Mouse (Mus musculus) heart, embryonic 15.5 days (tissue): ENCODE measurements around the gene I830077J02Rik. TPM values are rescaled to one million over a fixed set of nuclear protein-coding genes. Genes with fewer than 3 reads are reported as not detected.

ENCODE experiments used
- polyA plus RNA-seq: library from polyadenylated mRNA; unstranded; fragments of >200 nt; fragmentation: Nextera tagmentation; extraction: Ambion mirVana; gene quantifications from 2 replicates; pipeline ENCODE4 v1.2.1, GENCODE M21; 2015

Gene I830077J02Rik
- polyA plus RNA-seq, 1 experiment from 2014 or later, result 0.76 TPM

Other genes starting within 250 kb of the I830077J02Rik start
- 18.1 and 20.6 TPM in 2 replicates for gene Ddx20, start 245.1 kb downstream of the I830077J02Rik start, polyA plus RNA-seq
- 2.7 and 2.8 TPM in 2 replicates for gene Inka2, start 228.1 kb downstream of the I830077J02Rik start, polyA plus RNA-seq
- 79.7 and 92.9 TPM in 2 replicates for gene Rap1a, start 131.3 kb downstream of the I830077J02Rik start, polyA plus RNA-seq
- 0.19 and 0.32 TPM in 2 replicates for gene Adora3, start 61.8 kb downstream of the I830077J02Rik start, polyA plus RNA-seq
- gene Tmigd3, start 61.8 kb downstream of the I830077J02Rik start, polyA plus RNA-seq, result 0.46 and 0.50 TPM in 2 replicates
- 69.9 and 92.3 TPM in 2 replicates for gene Wdr77, start 26.7 kb upstream of the I830077J02Rik start, polyA plus RNA-seq
- 760 and 907 TPM in 2 replicates for gene Atp5f1, start 27.4 kb upstream of the I830077J02Rik start, polyA plus RNA-seq
- 1.3 and 1.4 TPM in 2 replicates for gene Ovgp1, start 41.0 kb upstream of the I830077J02Rik start, polyA plus RNA-seq
- 0.42 and 1.3 TPM in 2 replicates for gene Pifo, start 82.0 kb upstream of the I830077J02Rik start, polyA plus RNA-seq
- 0.27 TPM in 1 of 2 replicates, not detected in the other for gene Chil5, start 100.2 kb upstream of the I830077J02Rik start, polyA plus RNA-seq
- gene Chia1, start 180.6 kb upstream of the I830077J02Rik start, polyA plus RNA-seq, result 0.09 TPM in 1 of 2 replicates, not detected in the other
- 0.08 and 0.30 TPM in 2 replicates for gene Chil3, start 234.9 kb upstream of the I830077J02Rik start, polyA plus RNA-seq